Mouse (Mus musculus) thymus, adult 18-20 months (tissue): ENCODE results near the gene Lrriq4.
"Not testable (repeated sequence)": the region's sequence is repeated elsewhere in the genome, so short reads cannot be mapped to it uniquely, and the experiment has no call there.

Experiments
- DNase-seq, 2 experiments: peaks; one replicate each; pipeline ENCODE4 v3.0.0; 2022; ENCODE audit warnings: mixed read lengths in 2 of 2

Lrriq4 gene

DNA sequence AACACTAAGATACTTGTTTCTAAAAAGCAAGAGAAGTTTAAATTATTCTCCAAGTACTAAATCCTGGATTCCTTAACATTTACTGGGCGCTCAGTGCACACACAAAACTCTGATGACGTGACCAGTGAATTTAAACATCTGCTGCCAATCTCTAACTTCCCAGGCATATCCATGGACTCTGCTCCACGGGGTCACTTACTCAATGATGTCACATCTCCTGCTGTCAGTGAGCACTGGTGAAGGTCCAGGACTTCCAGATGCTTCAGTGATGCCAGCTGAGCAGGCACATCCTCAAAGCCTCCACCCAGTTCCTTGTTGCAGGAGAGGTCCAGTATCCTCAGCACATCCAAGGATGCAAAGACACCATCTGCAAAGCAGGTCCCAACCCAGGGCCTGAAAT is 42.9 kb downstream of the Lrriq4 start:
- no peak for DNase-seq

DNA sequence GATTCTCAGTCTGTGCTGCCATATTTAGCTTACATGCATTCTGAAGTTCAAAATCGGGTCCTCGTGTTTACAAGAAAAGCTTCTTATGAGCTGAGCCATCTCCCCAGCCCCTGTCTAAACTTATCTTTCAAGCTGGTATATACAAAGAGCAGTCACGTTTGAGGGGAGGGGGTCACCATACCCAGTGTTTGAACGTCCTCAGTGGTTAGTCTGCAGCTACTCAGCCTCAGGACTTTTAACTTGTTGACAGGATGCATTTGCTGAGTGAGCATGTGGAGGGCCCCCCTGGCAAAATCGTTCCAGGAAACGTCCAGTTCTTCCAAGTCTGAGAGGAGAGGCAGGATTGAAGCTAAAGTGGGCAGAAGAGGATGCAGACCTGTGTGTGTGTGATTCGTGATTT is 46.7 kb downstream of the Lrriq4 start:
- no peak for DNase-seq

DNA sequence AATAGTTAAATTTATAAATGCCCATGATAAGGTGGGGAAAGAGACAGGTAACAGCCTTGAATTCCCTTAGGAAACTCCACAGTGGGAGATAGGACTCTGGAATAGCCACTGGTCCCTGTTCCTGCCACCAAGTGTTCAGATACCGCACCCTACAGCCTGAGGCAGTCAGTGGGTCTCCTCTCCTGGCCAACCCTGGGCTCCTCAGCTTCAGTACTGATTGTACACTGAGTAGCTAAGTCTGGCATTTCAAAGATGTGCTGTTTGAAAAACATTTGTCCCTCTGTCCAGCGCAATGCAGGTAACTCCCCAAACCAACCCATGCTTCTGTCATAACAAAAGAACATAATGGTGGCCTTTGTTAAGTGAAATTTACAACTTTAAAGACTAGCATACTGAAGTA is 51.4 kb downstream of the Lrriq4 start:
- DNase-seq: no peak

DNA sequence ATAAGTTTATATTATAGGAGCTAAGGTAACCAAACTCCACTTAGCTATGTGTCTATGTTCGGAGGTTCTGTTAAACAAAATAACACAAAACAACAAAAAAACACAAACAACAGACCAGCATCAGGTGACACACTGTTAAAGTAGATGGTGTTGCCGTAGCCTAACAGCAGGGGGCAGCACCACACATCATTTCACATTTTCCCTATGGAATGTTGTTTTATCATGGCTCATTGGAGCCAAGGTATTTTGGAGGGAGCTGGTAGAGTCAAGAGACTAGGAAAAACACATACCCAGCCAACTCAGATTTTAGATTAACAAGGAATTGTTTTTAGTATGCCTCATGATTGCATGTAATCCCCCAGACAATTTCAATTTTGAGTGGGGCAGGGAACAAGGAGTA is 52.0 kb downstream of the Lrriq4 start:
- no peak for DNase-seq

DNA sequence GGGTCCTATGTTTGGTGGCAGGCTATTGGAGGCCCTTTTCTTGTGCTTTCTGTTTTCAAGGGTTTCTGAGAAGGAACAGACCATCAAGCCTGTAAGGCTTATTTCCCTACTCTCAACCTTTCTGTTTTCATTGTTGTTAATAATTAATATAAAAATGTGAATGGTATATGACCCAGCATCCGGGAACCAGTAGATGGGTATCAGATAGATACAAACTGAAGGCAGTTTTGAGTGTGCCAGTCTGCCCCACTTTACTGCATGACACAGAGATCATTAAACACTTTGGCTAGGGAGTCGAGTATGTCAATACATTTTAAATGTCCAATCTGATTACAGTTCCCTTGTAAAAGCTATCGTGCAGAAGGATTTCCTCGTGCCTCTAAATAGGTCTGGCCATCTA is 53.6 kb downstream of the Lrriq4 start:
- no peak for DNase-seq

DNA sequence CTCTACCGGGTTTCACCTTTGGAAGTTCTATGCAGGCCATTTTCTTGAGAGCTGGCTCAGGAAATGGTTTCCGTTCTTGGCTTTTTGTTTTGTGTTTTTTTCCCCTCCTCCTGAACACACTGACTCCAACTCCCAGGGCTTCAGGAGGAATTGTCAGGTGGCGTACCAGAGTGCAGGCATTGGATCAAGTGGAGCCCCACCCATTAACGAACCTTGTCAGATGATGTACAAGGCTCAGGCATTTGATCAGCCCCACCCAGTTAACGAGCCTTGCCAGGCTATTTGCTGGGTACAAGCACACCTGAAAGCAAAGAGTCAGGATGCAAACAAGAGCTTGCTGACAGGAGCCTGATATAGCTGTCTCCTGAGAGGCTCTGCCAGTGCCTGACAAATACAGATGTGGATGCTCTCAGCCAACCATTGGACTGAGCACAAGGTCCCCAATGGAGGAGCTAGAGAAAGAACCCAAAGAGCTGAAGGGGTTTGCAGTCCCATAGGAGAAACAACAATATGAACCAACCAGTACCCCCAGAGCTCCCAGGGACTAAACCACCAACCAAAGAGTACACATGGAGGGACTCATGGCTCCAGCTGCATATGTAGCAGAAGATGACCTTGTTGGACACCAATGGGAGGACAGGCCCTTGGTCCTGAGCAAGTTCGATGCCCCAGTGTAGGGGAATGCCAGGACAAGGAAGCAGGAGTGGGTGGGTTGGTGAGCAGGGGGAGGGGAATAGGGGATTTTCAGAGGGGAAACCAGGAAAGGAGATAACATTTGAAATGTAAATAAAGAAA is 55.6 kb downstream of the Lrriq4 start, which contains the start of gene Lrrc31:
Gene Lrrc31 (minus strand): TSS at position 133 of the 795 bp plus-strand sequence.
- DNase-seq: not testable (repeated sequence)

DNA sequence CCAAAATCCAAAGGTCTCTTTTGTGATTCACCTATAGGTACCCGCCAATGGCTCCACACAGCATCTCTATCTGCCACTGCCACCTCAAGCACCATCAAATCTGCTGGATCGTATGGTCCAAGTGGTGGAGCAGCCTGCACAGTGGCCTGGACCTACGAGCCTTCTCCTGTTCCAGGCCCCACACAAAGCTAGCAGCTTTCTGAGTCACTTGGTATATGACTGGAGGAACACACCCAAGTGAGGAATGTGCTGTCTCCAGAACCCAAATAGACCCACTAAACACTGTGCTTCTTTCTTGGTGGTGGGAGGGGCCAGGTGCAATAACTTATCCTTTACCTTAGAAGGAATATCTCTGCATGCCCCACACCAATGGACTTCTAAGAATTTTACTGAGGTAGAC is 61.7 kb downstream of the Lrriq4 start:
- DNase-seq: no peak

DNA sequence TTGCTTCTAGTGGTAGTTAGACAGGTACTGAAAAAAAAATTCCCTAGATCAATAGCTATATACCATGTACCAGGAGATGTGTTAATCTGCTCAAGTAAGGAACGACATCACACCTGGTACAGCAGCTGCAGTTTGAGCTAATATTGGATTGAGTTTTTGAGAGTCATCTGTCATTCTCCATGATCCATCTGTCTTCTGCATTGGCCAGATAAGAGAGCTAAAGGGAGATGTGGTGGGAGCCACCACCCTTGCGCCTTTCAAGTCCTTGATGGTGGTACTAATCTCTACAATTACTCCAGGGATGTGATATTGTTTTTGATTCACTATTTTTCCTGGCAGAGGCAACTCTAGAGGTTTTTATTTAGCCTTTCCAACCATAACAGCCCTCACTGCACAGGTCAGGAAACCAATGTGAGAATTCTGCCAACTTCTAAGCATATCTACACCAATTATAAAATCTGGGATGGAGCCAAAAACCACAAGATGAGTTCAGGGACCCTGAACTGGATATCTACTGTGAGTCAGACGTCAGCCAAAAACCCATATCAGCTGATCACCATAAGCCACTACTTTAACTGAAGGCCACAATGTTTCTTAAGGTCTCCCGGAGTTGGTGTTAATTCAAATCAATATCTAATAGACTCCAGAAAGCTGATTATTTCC is 62.4 kb downstream of the Lrriq4 start:
- no peak for DNase-seq

DNA sequence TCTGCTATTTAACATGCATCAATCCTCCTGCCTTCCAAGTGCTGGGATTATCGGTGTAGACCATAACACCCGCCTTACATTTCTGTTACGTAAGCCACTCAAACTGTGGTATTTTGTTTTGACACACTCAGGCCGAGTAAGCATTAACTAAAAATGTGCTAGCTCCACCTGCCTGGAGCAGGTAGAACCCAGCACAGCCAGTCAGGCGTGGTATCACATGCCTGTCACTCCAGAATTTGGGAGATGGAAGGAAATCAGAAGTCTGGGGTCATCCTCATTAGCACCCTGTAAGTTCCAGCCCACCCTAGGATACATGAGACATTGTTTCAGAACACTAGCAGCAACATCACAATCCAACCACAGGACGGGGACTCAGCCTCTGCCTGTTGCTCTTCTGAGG is 65.9 kb downstream of the Lrriq4 start:
- DNase-seq: no peak

DNA sequence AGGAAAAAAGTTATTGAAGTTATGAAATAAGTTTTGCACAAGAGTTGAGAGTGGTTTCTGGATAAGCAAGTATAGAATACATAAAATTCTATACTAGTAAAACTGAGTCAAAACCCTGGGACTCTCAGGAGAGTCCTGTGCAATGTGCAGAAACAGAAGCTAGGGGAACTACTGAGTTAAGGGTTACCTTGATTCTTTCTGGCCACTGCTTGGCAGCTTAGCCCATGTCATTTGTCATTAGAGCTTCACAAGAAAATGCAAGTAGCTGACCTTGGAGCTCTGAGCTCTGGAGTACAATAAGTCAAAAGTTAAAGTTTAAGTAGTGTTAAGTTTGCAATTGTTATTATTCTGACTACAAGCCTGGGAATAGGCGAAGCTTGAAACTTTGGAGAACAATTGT is 69.0 kb downstream of the Lrriq4 start:
- no peak for DNase-seq

DNA sequence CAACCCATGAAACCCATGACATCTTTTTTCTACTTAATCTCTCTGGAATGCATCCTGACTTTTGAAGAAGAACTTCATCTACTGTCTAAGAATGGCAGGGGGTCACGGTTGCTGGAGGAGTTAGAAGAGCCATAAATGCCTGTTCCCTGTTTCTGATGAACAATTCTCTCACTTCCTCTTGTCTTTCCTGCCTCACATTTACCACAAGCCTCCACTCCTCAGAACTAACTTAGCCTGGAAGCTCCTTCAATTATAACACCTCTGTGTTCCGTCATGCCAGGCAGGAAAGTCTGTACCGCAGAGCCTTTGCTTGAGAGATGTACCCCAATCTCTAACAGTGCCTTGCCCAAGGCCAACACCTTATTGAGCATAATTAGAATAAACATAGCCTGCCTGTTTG is 74.3 kb downstream of the Lrriq4 start:
- no peak for DNase-seq
